Mouse (Mus musculus): ENCODE measurements around the gene Mbd5. TPM values are rescaled to one million over a fixed set of nuclear protein-coding genes. Genes with fewer than 3 reads are reported as not detected.
A peak's percentile ranks its signal among the peaks of the same experiment; 100 is the strongest.

The Mbd5 gene
- polyA plus RNA-seq, 1 experiment from 2014 or later = 27.5 TPM

GRCm38 (mm10) chr2:49276017-49276722 lies 326.9 kb downstream of the Mbd5 start:
- 91% methylated on average over 4 of the region's 4 CpGs for WGBS
- no peak overlapping the region for H3K9ac ChIP-seq (ENCODE audit: low read length)
- H3K4me3 ChIP-seq (replicated peaks; ENCODE audit: low read length) = no peak overlapping the region
- H3K4me1 ChIP-seq (ENCODE audit: control insufficient read depth, insufficient read depth, low read length) = no peaks in the 10 kb centered on the region
- H3K4me2 ChIP-seq (ENCODE audit: low read depth, low read length) = no peak overlapping the region
- no peaks in the 10 kb centered on the region for H3K9me3 ChIP-seq (replicated peaks; ENCODE audit: control insufficient read depth, low read length)
- H3K27ac ChIP-seq (ENCODE audit: low read length) = no peak overlapping the region
- no peak for ATAC-seq (ENCODE audit: insufficient read depth, low FRiP score)
- H3K27me3 ChIP-seq (ENCODE audit: control insufficient read depth, insufficient read depth, low read length) = no peaks in the 10 kb centered on the region
- no peaks in the 10 kb centered on the region for H3K36me3 ChIP-seq (ENCODE audit: control insufficient read depth, insufficient read depth, low read length)

DNA sequence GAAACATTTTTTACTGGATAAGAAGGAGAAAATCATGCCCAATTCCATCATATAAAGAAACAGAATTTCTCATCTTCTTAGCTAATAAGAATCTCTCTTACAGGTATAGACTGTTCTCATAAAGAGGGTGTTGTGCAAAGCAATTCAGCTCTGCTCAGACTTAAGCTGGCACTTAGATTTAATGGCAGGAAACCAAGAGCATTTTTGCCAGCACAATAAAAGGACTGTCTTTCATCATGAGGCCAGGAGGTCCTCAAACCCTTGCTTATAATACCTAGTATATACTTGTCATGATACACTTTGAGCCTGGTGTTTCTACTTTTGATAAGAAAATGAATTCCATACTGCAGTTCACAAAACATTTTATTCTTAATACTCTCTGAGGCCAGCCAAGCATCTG lies 331.2 kb downstream of the Mbd5 start:
- Histone ChIP-seq H3K27ac (ENCODE audit: low read length) (no peak overlapping the region), H3K27me3 (ENCODE audit: control insufficient read depth, insufficient read depth, low read length) (no peaks in the 10 kb centered on the region), H3K4me2 (ENCODE audit: low read depth, low read length) (no peak overlapping the region), H3K4me1 (ENCODE audit: control insufficient read depth, insufficient read depth, low read length) (no peaks in the 10 kb centered on the region), H3K4me3 (replicated peaks; ENCODE audit: low read length) (no peak overlapping the region), H3K9me3 (replicated peaks; ENCODE audit: control insufficient read depth, low read length) (no peaks in the 10 kb centered on the region), H3K9ac (ENCODE audit: low read length) (no peak overlapping the region), H3K36me3 (ENCODE audit: control insufficient read depth, insufficient read depth, low read length) (no peaks in the 10 kb centered on the region)
- no peak for ATAC-seq (ENCODE audit: insufficient read depth, low FRiP score)

- ATAC-seq (ENCODE audit: insufficient read depth, low FRiP score) = no peak
Measured at GRCm38 (mm10) chr2:49283583-49283982, 334.3 kb downstream of the Mbd5 start.

DNA sequence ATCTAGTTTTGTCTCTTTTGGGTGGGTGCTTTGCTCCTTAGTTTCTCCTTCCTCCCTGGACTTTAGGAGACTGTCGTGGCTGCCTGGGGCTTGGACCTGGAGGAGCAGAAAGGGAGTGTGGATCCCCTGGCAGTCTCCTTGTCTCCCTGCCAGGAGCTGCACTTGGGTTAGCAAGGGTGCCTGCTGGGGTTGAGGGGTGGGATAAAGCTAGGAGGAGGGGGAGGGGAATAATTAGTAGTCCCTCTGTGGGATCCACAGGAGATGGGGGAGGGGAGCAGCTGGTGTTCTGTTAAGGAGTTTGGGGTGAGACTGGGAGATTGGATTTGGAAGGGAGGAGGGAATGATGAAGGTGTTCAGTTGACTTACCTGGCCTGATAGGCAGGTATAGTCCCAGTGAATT lies 337.7 kb downstream of the Mbd5 start:
- no peak overlapping the region for H3K9ac ChIP-seq (ENCODE audit: low read length)
- no peaks in the 10 kb centered on the region for H3K4me1 ChIP-seq (ENCODE audit: control insufficient read depth, insufficient read depth, low read length)
- 42% methylated on average over 1 of the region's 1 CpGs for WGBS
- no peaks in the 10 kb centered on the region for H3K36me3 ChIP-seq (ENCODE audit: control insufficient read depth, insufficient read depth, low read length)
- no peaks in the 10 kb centered on the region for H3K9me3 ChIP-seq (replicated peaks; ENCODE audit: control insufficient read depth, low read length)
- H3K27me3 ChIP-seq (ENCODE audit: control insufficient read depth, insufficient read depth, low read length) = no peaks in the 10 kb centered on the region
- H3K4me3 ChIP-seq (replicated peaks; ENCODE audit: low read length) = no peak overlapping the region
- no peak overlapping the region for H3K4me2 ChIP-seq (ENCODE audit: low read depth, low read length)
- no peak overlapping the region for H3K27ac ChIP-seq (ENCODE audit: low read length)
- no peak for ATAC-seq (ENCODE audit: insufficient read depth, low FRiP score)

More at GRCm38 (mm10) chr2:49283583-49283982, 334.3 kb downstream of the Mbd5 start:
- no peaks in the 10 kb centered on the region for H3K27me3 ChIP-seq (ENCODE audit: control insufficient read depth, insufficient read depth, low read length)
- H3K9me3 ChIP-seq (replicated peaks; ENCODE audit: control insufficient read depth, low read length) = no peaks in the 10 kb centered on the region
- H3K9ac ChIP-seq (ENCODE audit: low read length) = no peak overlapping the region
- no peak overlapping the region for H3K4me3 ChIP-seq (replicated peaks; ENCODE audit: low read length)
- H3K27ac ChIP-seq (ENCODE audit: low read length) = no peak overlapping the region
- H3K4me2 ChIP-seq (ENCODE audit: low read depth, low read length) = no peak overlapping the region
- no peaks in the 10 kb centered on the region for H3K36me3 ChIP-seq (ENCODE audit: control insufficient read depth, insufficient read depth, low read length)
- H3K4me1 ChIP-seq (ENCODE audit: control insufficient read depth, insufficient read depth, low read length) = no peaks in the 10 kb centered on the region

- Histone ChIP-seq H3K9ac (ENCODE audit: low read length) (no peak overlapping the region), H3K27ac (ENCODE audit: low read length) (no peak overlapping the region), H3K4me1 (ENCODE audit: control insufficient read depth, insufficient read depth, low read length) (no peaks in the 10 kb centered on the region), H3K4me2 (ENCODE audit: low read depth, low read length) (no peak overlapping the region), H3K4me3 (replicated peaks; ENCODE audit: low read length) (no peak overlapping the region), H3K27me3 (ENCODE audit: control insufficient read depth, insufficient read depth, low read length) (no peaks in the 10 kb centered on the region), H3K36me3 (ENCODE audit: control insufficient read depth, insufficient read depth, low read length) (no peaks in the 10 kb centered on the region), H3K9me3 (replicated peaks; ENCODE audit: control insufficient read depth, low read length) (no peaks in the 10 kb centered on the region)
- 81% methylated on average over 2 of the region's 2 CpGs for WGBS
- no peak for ATAC-seq (ENCODE audit: insufficient read depth, low FRiP score)
Measured at GRCm38 (mm10) chr2:49291709-49292108, 342.4 kb downstream of the Mbd5 start.

DNA sequence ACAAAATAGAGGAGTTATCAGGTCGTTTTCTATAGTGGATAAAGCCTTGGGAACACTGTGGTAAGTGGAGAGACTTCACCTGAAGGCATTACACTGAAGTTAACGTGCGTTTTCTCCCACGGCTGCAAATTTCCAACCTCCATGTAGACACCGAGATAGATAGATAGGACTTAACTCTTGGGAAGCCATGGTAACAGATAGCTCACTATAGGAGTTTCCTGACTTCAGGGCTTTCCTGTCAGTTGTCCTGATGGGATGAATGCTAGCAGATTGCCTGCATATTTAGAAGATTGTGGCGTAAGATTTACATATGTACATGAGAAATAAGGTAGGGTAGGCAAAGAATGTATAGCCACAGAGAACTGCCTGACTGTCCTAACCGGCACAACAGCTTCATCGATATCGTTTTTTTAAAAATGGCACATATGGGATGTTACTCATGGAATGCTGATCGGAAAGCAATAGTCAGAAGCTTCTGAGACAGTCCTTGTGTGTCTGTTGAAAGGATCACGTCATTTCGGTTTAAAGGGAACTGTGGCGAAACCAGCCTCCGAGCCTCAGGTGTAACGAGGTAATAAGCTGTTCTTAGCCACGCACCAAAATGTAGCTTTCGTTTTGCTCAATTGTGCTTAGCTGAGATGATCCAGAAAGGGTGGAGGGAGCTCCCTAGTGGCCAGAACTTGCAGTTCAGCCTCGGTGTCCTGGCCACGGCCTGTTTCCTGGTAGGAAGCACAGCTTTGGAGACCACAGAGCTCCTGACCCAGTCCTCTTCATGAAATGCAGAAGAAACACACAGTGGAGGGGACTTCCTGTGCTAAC lies 363.5 kb downstream of the Mbd5 start:
- Histone ChIP-seq H3K27me3 (ENCODE audit: control insufficient read depth, insufficient read depth, low read length) (no peaks in the 10 kb centered on the region), H3K27ac (ENCODE audit: low read length) (no peak overlapping the region), H3K9ac (ENCODE audit: low read length) (peak overlapping the region; percentile 58), H3K4me2 (ENCODE audit: low read depth, low read length) (peak overlapping the region; percentile 50), H3K4me1 (ENCODE audit: control insufficient read depth, insufficient read depth, low read length) (no peaks in the 10 kb centered on the region), H3K36me3 (ENCODE audit: control insufficient read depth, insufficient read depth, low read length) (no peaks in the 10 kb centered on the region), H3K4me3 (replicated peaks; ENCODE audit: low read length) (peak overlapping the region; percentile 49), H3K9me3 (replicated peaks; ENCODE audit: control insufficient read depth, low read length) (no peaks in the 10 kb centered on the region)
- ATAC-seq (ENCODE audit: insufficient read depth, low FRiP score) = peak; percentile 80; the same call in 1 of the 2 replicates
- 38% methylated on average over 19 of the region's 19 CpGs for WGBS

DNA sequence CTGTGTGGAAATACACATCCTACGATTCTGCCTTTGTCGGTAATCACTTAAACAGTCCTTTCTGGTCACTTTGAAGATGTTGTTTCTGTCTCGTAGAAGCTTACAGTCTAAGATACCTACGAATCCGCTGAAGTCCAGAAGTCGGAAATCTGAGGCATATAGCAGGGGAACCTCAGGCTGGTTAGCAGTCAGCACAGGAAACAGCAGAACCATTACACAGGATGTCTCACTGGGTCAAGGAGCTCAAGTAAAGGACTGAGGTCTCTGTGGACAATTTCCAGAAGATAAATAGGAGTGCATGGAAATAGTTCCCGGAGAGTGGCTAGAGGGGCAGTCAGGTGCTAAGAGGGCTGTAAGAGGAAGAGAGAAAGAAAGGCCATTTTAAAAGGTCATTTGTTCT lies 384.3 kb downstream of the Mbd5 start:
- 86% methylated on average over 7 of the region's 7 CpGs for WGBS
- Histone ChIP-seq H3K9me3 (replicated peaks; ENCODE audit: control insufficient read depth, low read length) (no peaks in the 10 kb centered on the region), H3K4me1 (ENCODE audit: control insufficient read depth, insufficient read depth, low read length) (no peaks in the 10 kb centered on the region), H3K36me3 (ENCODE audit: control insufficient read depth, insufficient read depth, low read length) (no peaks in the 10 kb centered on the region), H3K4me3 (replicated peaks; ENCODE audit: low read length) (no peak overlapping the region), H3K9ac (ENCODE audit: low read length) (no peak overlapping the region), H3K4me2 (ENCODE audit: low read depth, low read length) (no peak overlapping the region), H3K27me3 (ENCODE audit: control insufficient read depth, insufficient read depth, low read length) (no peaks in the 10 kb centered on the region), H3K27ac (ENCODE audit: low read length) (no peak overlapping the region)
- no peak for ATAC-seq (ENCODE audit: insufficient read depth, low FRiP score)

DNA sequence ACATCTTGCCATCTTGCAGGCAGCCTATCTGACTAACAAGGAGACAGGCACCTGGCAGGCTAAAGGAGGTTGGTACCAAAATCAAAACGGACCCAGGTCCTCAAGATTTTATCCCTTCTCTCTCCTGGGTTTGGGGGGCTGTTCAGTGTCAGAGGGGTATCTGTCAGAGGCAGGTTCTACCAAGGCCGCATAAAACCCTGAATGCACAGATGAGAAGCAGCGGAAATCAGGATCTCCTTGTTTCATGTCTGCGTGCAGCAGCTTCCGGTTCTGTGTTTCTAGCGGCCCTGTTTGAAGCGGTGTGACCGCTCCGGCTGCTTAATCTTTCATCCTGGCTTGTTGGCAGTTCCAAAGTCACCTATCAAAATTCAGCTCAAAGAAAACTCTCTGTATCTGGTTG lies 386.0 kb downstream of the Mbd5 start:
- H3K9me3 ChIP-seq (replicated peaks; ENCODE audit: control insufficient read depth, low read length) = no peaks in the 10 kb centered on the region
- no peak for ATAC-seq (ENCODE audit: insufficient read depth, low FRiP score)
- H3K4me2 ChIP-seq (ENCODE audit: low read depth, low read length) = no peak overlapping the region
- H3K4me1 ChIP-seq (ENCODE audit: control insufficient read depth, insufficient read depth, low read length) = no peaks in the 10 kb centered on the region
- no peak overlapping the region for H3K9ac ChIP-seq (ENCODE audit: low read length)
- 80% methylated on average over 9 of the region's 9 CpGs for WGBS
- H3K27ac ChIP-seq (ENCODE audit: low read length) = no peak overlapping the region
- H3K4me3 ChIP-seq (replicated peaks; ENCODE audit: low read length) = no peak overlapping the region
- H3K36me3 ChIP-seq (ENCODE audit: control insufficient read depth, insufficient read depth, low read length) = no peaks in the 10 kb centered on the region
- H3K27me3 ChIP-seq (ENCODE audit: control insufficient read depth, insufficient read depth, low read length) = no peaks in the 10 kb centered on the region

DNA sequence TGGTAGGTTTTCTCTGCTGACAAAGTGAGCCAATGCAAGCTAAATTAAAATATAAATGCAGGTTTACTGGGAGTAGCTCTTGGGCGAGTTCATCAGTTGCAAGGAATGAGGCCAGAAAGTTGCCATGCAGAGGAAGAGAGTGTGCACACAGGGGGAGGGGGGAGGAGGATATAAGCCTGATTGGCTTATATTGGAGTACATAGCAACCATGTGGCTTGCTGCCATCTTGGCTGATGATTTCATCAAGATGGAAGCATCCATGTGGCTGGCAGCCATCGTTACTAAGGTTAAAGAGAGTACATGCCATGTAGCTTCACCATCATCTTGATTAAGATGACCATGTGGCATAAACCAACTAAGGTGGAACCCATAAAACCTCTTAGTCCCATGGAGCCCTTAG lies 395.0 kb downstream of the Mbd5 start:
- Histone ChIP-seq H3K4me1 (ENCODE audit: control insufficient read depth, insufficient read depth, low read length) (no peaks in the 10 kb centered on the region), H3K9ac (ENCODE audit: low read length) (no peak overlapping the region), H3K9me3 (replicated peaks; ENCODE audit: control insufficient read depth, low read length) (no peaks in the 10 kb centered on the region), H3K4me2 (ENCODE audit: low read depth, low read length) (no peak overlapping the region), H3K36me3 (ENCODE audit: control insufficient read depth, insufficient read depth, low read length) (no peaks in the 10 kb centered on the region), H3K27me3 (ENCODE audit: control insufficient read depth, insufficient read depth, low read length) (no peaks in the 10 kb centered on the region), H3K4me3 (replicated peaks; ENCODE audit: low read length) (no peak overlapping the region), H3K27ac (ENCODE audit: low read length) (no peak overlapping the region)
- no peak for ATAC-seq (ENCODE audit: insufficient read depth, low FRiP score)
- 87% methylated on average over 2 of the region's 2 CpGs for WGBS
